7 mouse cellular contexts compared by ENCODE assay signal in the genomic region with DNA sequence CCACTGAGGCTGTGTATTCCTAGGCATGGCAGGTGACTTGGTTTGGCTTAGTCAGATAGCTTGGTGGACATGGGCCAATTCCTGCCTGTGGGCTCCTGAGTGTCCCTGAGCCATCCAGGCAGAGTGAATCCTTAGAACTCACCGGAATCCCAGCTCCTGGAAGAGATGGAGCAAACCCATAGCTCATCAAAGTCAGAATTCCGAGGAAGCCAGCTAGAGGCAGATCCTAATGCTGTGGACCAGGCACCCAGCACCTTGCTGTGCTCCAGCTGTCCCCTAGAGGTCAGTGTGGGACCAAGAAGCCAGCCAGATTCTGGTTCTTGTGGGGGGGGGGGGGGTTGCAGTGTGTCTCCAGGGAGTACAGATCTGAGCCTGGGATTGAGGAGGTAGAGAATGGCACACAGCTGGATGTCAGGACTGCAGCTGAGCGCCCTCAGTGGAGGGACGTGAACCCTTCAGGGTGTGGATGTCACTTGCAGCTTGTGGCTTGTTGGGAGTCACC. TPM values are rescaled to one million over a fixed set of nuclear protein-coding genes. Genes with fewer than 3 reads are reported as not detected.
A peak's percentile ranks its signal among the peaks of the same experiment; 100 is the strongest.
DNase-seq lines count a peak whose midpoint lies in the region; ATAC-seq and TF ChIP-seq lines count a peak whose summit lies in the region.

No protein-coding gene starts in this region.

- peak; percentile 51 for ATAC-seq in granulocyte monocyte progenitor cell, adult 5-6 weeks (replicated peaks; ENCODE audit: poor library complexity, severe bottlenecking)

- no peaks in the 10 kb centered on the region for H3K27me3 ChIP-seq in E14TG2a.4 (ENCODE audit: insufficient read depth, low read length)

- H3K36me3 ChIP-seq in E14TG2a.4 (ENCODE audit: insufficient read depth, low read length) = peaks cover 5% of the 10 kb centered on the region; the same call in 1 of the 2 replicates

- peak; percentile 83 for TF ChIP-seq CTCF in E14TG2a.4 (conservative IDR thresholded peaks at IDR 0.05; ENCODE audit: low read length)

- H3K4me1 ChIP-seq in E14TG2a.4 (replicated peaks; ENCODE audit: low read depth, low read length) = peaks cover 31% of the 10 kb centered on the region

- no peaks in the 10 kb centered on the region for H3K9me3 ChIP-seq in E14TG2a.4 (ENCODE audit: low read length)

- DNase-seq in adipocyte (ENCODE audit: low spot score) = peak; percentile 70
- peak; percentile 68 for DNase-seq in embryo, embryonic 10 days (ENCODE audit: low spot score)
- DNase-seq in layer of hippocampus, adult 18-20 months (ENCODE audit: low spot score in 2 of 2) = peak; percentile 39 to 81
- DNase-seq in lung, postnatal 25 days (ENCODE audit: low spot score) = peak; percentile 63
- peak; percentile 39 to 57 for DNase-seq in right cerebral cortex, postnatal 36 days (ENCODE audit: low spot score in 2 of 2)

- H3K4me3 ChIP-seq in E14TG2a.4 (replicated peaks; ENCODE audit: low read length) = no peak overlapping the region

RNA-seq across cellular contexts. Expression of gene Rab11fip4, which starts 33.8 kb away (rescaled TPM):
- 1.9 and 2.6 TPM in 2 replicates for total RNA-seq in granulocyte monocyte progenitor cell, adult 5-6 weeks (2014; fragmentation: Nextera tagmentation)
- 1.9 and 4.7 TPM in 2 replicates for total RNA-seq in granulocyte monocyte progenitor cell, adult 5-6 weeks (2017)
- 100 to 1,000 TPM; 171 to 175 TPM for total RNA-seq in layer of hippocampus, adult 18-20 months (2021)

Comparison
In these comparisons a context has a peak if more than half of its experiments do, and no peak if none do; other contexts are left out.
1. RNA of gene Rab11fip4, which starts 33.8 kb away (total RNA-seq): 171 to 175 TPM in layer of hippocampus, adult 18-20 months; 1.9 to 4.7 TPM in granulocyte monocyte progenitor cell, adult 5-6 weeks; every median in the first group is over 10 times any median in the second.
2. Peak in every context shown above with its lines, with median percentiles within 50 percentile points of each other: DNase-seq.